Mouse (Mus musculus): Measurements from ENCODE around the gene Styx.
"Not testable (repeated sequence)": the region's sequence is repeated elsewhere in the genome, so short reads cannot be mapped to it uniquely, and the experiment has no call there.

Gene Styx

DNA sequence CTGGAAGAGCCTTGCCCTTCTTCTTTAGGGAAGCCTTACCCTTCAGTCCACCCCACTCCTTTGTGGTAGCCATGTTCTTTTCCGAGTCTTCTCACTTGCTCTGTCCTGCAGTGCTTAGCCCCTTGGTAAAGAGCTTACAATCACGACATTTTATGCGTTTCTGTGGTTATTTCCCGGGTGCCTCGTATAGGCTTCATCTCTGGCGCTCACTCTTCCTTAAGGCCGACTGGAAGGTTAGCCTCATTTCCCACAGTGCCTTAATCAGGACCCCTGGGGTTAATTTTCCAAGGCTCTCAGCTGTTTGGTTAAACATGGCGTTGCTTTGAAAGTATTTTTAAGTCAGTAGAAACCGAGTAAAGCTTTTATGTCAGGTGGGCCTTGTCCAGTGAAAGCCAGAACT, 88.5 kb downstream of the Styx start:
- DNase-seq (ENCODE audit: low spot score), result no peak

DNA sequence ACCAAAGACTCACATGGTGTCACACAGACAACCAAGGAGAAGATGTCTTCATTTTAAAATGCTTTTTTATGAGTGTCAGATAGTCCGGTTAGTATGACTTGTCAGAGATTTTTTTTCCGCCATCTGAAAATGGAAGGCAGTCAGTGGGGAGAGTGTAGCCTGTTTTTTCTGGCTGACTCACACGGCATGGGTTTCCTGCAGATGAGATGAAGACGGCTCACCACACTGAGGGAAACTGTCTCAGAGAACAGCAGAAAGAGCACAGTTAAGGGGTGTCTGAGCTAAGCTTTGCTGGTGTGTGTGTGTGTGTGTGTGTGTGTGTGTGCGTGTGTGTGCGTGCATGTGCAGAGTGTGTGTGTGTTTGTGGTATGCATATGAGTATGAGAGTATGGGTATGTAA, 90.4 kb downstream of the Styx start:
- no peak for DNase-seq (ENCODE audit: low spot score)

DNA sequence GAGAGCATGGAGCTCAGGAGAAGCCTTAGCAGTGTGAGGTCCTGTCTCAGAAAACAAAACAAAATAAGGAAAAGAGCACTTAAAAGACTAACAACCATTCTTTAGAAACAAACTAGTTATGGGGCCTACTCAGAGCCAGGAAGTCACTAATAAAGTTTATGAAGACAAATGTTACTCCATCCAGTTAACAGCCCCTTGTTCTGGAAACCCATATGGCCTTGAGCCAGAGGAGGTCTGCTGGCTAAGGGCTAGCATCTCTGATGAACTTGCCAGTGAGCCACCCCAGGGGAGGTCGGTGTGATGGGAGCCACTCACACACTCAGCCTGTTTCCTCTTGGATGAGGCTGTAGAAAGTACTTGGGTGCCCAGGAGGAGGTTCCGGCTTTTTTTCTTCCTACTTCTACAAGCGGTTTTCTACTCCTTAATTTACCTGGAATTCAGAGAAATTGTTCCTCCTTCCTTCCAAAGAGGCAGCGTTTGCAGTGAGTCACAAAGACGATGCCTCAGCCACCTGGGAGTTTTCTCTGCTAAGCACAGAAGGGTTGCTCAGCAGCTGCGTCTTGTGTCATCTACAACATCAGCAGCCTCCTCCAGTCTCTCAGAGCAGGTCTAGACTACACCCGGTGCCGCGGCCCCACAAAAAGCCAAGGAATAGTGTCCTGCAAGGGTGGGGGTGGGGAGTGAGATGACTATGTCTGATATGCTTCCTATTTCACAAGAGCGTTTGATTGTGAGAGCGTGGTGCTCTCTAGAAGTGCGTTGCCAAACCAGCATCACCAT, 92.1 kb downstream of the Styx start:
- no peak for DNase-seq (ENCODE audit: low spot score)

DNA sequence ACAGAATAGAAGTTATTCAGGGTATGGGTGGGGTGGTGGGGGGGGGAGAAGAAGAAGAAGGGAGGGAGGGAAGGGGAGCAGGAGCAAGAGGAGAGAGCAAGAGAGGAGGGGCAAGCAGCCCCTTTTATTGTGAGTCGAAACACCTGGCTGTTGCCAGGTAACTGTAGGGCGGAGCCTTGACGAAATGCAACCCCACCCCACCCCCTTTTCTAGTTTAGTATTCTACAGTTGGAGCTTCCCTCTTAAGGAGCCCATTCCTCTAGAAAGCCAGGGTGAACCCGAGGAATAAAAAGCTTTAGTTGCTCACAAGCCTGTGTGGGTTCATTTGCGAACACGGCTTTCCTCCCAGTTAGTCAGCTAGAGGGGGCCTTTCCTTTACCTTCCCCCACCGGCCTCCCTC, 94.0 kb downstream of the Styx start:
- DNase-seq (ENCODE audit: low spot score), result no peak

DNA sequence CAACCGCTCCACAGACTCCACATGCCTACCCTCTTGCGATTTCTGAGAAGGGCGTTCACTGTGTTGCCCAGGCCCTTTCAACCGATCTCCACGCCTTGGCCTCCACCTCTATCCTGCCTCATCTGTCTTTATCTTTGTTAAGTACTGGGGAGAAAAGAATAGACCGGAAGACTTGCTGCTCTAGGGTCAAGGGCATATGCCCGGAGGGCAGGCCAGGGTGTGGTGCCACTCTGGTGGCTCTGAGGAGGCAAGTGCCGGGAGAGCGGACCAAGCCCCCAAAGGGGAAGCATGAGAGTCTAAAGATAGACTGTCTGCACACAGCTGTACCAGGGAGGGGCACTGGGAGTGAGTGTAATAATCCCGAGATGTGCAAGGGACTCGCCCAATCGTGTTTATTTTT, 94.6 kb downstream of the Styx start:
- DNase-seq (ENCODE audit: low spot score), result no peak

DNA sequence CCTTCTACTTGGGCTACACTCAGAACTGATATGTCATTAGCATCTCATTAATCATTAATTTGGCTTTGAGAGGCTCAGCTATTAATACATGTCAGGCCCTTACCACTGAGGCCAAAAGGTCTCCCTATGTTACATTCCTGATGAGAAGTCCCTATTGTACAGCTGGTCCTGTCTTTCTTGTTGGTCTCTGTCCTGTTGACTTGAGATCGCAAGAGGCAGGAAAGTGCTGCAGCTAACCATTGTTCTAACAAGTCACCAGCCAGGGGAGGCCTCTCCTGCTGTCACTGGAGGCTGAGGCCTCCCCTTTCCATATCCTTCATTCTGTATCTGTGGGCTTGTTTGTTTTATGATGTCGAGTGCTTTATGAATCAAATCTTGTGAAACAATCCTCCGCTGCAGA, 95.9 kb downstream of the Styx start:
- no peak for DNase-seq (ENCODE audit: low spot score)

DNA sequence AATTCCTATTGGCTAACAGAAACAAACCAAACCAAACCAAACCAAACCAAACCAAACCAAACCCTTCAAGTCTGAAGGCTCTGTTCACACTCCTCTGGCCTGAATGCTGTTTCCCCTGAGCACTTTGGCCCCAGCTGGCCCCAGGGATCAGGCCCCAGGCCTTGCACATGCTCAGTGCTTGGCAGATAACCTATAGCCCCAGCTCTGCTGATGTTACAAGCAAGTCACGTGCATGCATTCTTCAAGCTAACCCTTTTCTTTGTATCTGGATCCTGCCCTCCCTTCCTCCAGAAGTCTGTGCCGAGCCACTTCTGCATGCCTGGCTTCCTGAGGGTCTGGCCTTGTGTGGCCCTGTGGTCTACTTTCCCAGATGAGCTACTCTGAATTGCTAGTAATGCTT, 100.2 kb downstream of the Styx start:
- no peak for DNase-seq (ENCODE audit: low spot score)

DNA sequence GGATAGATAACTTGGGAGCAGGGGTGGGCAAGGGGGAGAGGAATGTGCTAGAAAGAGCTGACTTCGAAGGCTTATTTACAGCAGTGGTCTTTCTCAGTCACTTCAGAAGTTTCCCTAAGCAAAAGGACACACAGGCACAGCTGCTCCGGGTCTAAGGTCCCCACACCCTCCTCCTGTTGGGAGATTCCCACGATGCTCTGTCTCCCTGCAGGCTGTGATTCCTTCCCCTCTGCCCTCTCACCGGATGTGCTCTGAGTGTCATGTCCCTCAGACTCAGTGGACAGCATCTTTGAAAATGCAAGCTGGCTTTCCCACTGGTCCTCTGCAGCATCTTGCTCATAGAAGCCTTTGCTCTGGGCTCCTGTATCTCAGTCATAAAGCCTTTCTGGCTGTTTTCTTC, 101.3 kb downstream of the Styx start:
- DNase-seq (ENCODE audit: low spot score), result no peak

DNA sequence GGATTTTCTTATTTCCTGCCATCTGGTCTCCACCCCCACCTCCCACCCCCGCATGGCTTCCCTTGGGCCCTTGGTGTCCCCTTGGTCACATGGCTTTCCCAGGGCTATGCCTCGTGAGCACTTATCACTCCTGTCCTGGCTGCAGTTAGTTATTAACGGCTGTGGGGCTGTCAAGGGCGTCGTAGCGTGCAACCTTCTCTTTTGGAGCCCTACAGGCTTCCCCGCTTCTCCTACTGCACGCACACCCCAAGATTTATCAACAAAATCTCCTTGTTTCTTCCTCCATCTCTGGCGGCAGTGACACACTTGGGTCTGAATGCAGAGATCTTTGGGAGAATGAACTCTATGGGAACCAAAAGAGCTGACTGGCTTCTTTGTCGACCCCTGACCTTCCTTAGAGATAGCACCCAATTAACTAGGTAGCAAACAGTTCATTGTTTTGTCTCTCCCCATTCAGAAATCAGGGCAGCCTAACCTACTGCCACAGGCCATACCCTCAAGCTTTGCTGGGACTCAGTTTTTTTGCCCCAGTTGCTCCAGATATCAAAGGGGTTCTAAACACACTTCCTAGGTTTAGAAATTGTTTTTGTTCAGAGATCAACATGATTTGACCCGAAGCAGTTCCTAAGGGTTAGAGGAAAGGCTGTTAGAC, 102.1 kb downstream of the Styx start:
- DNase-seq (ENCODE audit: low spot score), result no peak

DNA sequence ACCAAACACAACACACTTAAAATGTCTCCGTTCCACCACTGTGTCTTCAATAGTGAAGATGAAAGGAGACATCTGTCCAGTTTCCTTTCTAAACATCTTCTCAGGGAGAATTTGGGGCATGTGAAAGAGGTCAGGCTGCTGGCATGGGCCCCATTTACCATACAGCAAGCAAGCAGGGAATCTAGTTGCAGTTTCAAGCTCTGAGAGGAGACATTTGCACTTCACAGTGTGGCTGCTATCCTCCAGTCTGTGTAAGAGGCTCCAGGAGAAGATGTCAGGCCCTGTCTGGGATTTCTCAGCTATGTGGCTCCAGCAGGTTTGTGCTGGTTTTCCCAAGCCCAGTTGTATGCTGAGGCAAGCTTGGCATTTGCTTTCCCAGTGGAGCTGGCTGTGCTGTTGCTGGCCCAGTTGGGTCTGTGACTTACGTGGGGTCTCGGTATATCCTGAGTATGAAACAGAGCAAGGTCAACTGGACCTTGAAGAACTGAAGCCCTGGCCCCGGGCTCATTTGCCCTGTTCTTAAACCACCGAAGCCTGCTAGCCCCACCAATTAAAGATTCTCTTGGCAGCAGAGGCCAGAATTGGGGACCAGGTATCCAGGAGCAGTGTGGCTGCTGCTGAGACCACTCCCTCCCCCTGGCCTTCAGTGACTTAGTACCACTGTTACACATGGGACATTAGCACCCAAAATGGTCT, 102.8 kb downstream of the Styx start:
- no peak for DNase-seq (ENCODE audit: low spot score)

DNA sequence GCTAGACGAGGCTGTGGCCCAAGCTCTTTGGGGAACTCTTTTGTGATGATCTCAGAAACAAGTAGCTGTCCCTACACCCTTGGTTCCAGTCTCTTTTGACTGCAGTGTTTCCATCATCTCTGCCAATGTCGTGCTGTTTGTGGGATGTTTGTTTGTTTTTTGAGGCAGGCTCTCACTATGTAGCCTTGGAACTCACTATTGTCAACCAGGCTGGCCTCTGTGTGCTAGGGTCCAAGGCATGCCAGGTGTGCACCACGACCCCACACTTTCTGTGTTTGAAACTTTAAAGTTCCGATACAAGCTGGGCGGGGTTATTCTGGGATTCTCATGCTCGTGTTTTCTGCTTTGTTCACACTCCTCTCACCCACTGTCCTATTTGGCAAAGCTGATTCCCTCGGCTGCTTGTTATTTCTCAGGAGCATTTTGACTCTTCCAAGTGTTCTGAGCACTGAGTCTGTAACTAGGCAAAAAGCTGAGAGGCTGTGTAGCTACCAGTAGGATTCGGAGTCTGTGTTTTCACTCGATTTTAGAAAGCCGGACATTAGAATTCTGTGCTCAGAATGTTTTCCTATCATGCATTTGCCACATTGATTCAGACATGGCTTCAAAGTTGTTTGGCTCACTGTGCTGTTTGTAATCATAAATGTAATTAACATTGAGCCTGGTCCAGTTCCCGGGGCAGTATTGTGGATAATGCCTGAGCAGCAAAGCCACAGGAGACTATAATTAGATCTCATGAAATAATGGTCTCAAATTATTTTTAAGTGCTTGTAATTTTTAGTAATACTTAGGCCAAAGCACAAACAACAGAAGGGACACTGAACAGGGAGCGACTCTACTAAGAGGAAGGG, 105.0 kb downstream of the Styx start:
- no peak for DNase-seq (ENCODE audit: low spot score)

DNA sequence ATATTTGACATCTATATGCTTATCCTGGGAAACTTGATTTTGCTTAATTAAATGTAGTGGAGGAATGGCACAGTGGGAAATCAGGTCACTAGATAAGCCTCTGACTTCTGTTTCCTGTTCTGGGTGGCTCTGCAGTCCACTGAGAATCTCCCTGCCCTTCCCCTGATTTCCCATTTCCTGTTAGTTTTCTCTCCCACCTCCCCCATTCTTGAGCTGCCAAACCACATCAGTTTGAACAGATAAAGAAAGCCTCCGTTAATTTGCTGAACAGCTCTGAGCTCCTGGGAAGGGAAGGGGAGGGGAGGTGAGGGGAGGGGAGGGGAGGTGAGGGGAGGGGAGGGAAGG, 105.6 kb downstream of the Styx start:
- no peak for DNase-seq (ENCODE audit: low spot score)

DNA sequence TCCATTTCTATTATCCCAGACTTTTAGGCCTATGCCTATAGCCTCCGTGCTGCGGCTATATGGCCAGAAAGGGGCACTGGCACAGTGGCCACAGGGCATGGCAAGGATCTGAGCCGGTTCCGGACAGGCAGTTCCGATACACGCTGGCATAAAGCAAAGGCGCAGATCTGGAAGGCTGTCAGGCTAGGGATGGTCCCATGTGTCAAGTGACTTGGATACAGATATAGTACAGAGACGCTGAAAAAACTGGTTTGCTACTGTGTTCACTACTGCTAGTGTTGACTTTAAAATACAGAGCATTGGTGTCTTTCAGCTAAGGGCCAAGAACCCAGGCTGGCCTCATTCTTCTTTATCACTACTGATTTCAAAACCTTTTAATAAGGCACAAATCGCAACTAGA, 106.1 kb downstream of the Styx start:
- no peak for DNase-seq (ENCODE audit: low spot score)

DNA sequence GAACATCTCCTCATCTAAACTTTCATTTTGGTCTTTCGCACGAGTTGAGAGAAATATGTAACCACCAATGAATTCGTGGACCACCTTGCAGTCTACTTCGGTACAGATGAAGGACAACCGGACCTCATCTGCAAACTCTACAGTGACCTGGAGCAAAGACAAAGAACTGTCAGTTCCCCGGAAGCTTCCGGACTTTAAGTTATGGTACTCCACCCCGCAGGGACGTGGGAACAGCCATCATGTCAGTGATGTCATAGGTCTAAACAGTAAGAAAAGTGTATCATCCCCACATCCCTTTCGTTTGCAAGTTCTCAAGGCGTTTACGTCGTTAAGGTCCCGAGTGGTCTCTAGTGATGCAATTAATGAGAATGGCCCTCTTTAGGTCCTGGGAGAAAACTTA, 109.0 kb downstream of the Styx start:
- no peak for DNase-seq (ENCODE audit: low spot score)

DNA sequence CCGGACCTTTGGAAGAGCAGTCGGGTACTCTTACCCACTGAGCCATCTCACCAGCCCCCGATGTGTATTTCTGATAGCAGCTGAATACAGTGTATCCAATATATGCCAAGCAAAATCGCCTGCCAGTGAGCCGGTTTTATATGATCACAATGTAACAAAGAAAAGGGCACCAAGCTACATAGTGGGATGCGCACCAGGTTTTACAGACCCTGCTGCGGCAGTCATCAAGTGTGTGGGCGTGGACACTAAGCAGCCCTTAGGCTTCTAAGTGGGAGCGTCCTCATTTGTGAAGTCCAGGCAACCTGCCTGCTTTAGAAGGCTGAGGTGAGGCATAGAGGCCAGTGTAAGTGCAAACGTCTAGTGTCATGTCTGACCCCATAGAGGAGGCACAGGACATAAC, 109.6 kb downstream of the Styx start:
- no peak for DNase-seq (ENCODE audit: low spot score)

DNA sequence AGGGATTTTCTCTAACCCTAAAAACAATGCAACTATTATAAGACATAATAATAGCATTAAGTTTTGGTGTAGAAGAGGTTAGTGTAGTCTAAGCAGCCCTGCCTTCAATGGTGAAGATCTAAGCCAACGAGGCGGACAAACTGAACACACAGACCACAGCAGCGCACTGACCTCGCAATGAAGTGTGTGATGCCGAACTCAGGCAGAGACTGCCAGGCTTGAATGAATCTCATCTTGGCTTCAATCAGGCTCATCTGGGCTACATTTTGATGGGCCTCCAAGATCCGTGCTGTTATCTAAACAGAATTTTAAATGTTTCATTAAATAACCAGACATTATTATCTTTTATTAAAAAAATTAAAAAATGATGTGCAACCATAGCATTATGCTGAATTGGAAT, 111.1 kb downstream of the Styx start:
- DNase-seq (ENCODE audit: low spot score), result no peak

DNA sequence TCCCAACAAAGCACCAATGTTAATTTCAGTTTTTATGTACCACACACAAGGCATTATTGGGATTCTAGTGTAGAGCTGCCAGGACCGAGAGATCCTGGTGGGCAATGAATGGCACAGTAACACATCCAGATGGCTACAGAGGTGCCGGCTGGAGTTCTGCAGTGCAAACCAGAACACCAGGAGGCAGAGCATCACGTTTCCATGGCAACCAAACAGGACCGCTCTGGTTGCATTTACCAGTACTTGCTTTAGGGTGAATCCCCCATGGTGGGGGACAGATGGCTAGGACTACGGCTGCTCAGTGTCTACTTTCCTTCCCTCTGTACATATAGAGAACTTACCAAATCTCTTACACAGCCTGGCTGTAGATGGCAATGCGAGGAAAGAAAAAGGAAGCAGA, 111.5 kb downstream of the Styx start:
- no peak for DNase-seq (ENCODE audit: low spot score)

DNA sequence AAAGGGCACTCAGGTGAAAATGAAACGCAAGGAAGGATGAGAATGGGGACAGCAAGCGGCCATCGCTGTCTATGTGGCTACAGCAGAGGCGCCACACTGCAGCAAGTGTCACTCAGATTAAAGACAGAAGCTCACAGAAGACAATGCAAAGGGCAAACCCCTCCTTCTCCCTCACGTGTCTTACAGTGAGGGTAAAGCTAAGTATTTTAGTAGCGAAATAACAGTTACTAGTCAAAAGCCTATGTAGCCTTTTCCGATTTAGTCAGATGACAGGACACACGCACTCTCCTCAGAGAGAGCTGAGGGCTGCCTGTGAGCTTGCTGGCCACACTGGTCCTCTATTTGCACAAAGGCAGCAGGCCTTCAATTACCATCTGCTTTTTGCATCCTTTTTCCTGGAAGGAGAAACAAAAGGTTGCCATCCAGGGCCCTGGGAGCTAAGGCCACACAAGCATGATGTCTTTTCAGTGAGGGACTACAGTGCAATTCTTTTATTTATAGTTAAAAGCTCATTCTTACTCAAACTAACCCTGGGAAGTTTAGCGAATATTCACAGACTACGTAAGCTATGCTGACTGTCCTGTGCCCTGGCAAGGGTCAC, 112.1 kb downstream of the Styx start:
- no peak for DNase-seq (ENCODE audit: low spot score)

DNA sequence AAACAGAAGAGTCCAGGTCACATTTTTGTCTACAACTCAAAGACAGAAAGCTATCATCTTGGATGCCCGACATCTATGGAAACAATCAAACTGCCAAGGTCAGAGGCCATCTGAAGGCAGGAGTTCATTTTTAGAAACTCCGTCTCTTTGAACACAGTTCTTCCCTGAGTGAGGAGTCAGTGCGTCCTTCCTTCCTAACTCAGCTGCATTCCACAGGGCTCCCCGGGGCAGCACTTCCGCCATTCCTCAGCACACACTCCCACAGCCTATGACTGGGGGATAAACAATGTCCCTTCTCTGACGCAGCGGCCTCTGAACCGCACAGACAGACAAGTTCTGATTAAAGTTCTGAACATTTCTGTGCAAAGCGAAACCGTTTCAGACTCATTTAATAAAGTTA, 112.7 kb downstream of the Styx start:
- no peak for DNase-seq (ENCODE audit: low spot score)

DNA sequence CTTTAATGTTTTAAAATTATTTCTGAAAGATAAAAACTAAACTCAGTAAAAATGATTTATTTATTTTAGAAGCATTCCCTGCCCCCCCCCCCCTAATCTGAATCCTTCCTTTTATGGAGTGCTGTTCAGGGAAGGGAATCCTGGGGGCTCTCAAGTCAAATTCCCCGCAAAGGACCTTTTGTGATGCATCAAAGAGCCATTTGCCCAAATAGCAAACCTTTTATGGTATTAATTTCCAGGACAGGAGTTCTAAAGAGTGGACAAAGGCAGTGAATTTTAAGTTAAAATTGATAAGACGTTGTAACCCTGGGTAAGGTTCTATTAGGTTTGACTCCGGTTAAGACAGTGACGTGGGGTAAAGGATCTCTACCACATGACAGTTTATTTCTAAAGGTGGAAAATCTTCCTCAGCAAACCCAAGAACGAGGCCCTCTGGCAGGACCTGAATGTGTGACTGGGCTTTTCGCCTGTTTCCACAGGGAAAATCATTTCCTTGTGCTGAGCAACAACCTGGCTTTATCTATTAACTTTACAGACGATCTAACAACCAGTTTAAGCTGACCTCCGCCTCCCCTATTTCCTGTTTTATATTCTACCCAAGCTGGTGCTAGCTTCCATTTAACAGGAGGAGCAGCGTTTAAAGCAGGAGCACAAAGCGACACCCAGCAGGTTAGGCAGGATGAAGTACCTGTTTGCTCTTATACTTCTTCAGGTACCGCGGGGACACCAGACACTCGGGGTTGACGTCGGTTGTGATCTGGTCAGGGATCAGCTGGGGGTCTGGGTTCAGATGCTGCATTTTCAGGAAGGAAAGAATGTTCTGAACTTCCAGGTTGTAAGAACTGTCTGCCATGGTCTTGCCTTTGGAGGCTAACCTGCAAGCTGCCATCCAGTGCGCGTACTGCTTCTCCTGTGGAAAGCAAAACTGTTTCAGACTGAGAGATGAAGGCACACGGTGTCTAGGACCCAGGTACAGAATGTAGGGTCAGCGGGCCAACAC, 113.4 kb downstream of the Styx start:
- DNase-seq (ENCODE audit: low spot score), result no peak

DNA sequence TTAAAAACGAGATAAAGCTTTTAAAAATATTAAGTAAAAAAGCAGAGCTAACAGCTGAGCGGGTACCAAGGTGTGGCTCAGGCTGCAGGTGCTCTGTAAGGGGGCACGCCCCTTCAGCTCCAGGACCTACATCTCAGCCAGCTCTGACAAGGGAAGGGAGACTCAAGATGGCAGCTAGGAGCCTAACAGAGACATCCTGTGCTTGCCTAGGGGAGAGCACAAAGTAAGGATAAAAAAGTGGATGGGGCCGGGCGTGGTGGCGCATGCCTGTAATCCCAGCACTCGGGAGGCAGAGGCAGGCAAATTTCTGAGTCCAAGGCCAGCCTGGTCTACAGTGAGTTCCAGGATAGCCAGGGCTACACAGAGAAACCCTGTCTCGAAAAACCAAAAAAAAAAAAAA, 115.5 kb downstream of the Styx start:
- DNase-seq (ENCODE audit: low spot score), result not testable (repeated sequence)

Data from ovary, postnatal 10 days (tissue).